In the genomic region with DNA sequence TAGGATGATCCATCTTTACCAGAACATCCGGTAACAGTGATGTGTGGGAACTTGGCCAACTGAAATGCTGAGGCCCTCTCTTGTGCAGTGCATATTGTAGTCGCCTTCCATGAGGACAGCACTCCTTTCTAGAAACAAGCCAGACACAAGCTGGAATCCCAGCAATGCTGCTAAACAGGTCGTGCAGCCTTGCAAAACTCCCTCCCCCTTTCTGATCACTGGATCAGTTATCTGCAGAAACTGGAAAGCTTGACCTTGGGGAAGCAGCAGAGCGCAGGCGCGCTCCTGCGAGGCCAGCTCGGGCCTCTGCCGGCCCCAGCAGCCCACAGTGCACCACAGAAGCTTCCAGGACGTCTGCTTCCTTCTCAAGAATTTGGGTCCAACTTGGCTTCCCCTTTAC, we compare ENCODE assay signal across 10 mouse cellular contexts. TPM values are rescaled to one million over a fixed set of nuclear protein-coding genes. Genes with fewer than 3 reads are reported as not detected.
DNase-seq lines count a peak whose midpoint lies in the region; ATAC-seq lines count a peak whose summit lies in the region.
"Had no signal": no experiment of that assay in that cellular context is flagged by ENCODE, and none has a peak within 500 bp of the region (broad histone marks: within the 10 kb centered on the region; RNA-seq: fewer than 3 reads in every experiment).

No protein-coding gene starts in this region.

- H3K4me2 ChIP-seq in heart, embryonic 14.5 days (ENCODE audit: low read length): no peak overlapping the region
- no peak overlapping the region for H3K4me2 ChIP-seq in stomach, embryonic 16.5 days (ENCODE audit: low read depth, low read length)
- H3K4me2 ChIP-seq: hindbrain, embryonic 15.5 days had no signal

- H3K27me3 ChIP-seq in heart, embryonic 14.5 days (ENCODE audit: control insufficient read depth, insufficient read depth, low read length): no peaks in the 10 kb centered on the region
- H3K27me3 ChIP-seq in stomach, embryonic 16.5 days (ENCODE audit: control insufficient read depth, insufficient read depth, low read length): no peaks in the 10 kb centered on the region
- H3K27me3 ChIP-seq: hindbrain, embryonic 15.5 days had no signal

- peaks cover 23 to 35% of the 10 kb centered on the region in 2 experiments for H3K4me1 ChIP-seq in heart, embryonic 14.5 days (ENCODE audit: control insufficient read depth in 2 of 2, insufficient read depth in 2 of 2, low read length in 2 of 2)
- H3K4me1 ChIP-seq in stomach, embryonic 16.5 days (ENCODE audit: control insufficient read depth, insufficient read depth, low read length): peaks cover 20% of the 10 kb centered on the region

- no peaks in the 10 kb centered on the region for H3K9me3 ChIP-seq in heart, embryonic 14.5 days (ENCODE audit: control insufficient read depth, low read length)
- no peaks in the 10 kb centered on the region for H3K9me3 ChIP-seq in stomach, embryonic 16.5 days (replicated peaks; ENCODE audit: control insufficient read depth, low read length)
- H3K9me3 ChIP-seq: hindbrain, embryonic 15.5 days had no signal

- no peak for DNase-seq in heart, adult 8-10 months (ENCODE audit: low spot score)
- DNase-seq in embryo, embryonic 9.5 days (ENCODE audit: extremely low spot score): peak; percentile 26
- DNase-seq in kidney, postnatal 10 days: peak; percentile 68
- DNase-seq in spleen, adult 18-20 months: no peak
- DNase-seq in layer of hippocampus, postnatal 36 days: no peak
- no peak for DNase-seq in left cerebral cortex, adult 8-10 months (ENCODE audit: low spot score in 2 of 2)

- peaks cover 89% of the 10 kb centered on the region for H3K36me3 ChIP-seq in heart, embryonic 14.5 days (ENCODE audit: control insufficient read depth, insufficient read depth, low read length)
- H3K36me3 ChIP-seq in stomach, embryonic 16.5 days (ENCODE audit: control insufficient read depth, insufficient read depth, low read length): peaks cover 38% of the 10 kb centered on the region; the same call in 1 of the 2 replicates

- peak overlapping the region; percentile 41; the same call in 1 of the 2 replicates for H3K9ac ChIP-seq in heart, embryonic 14.5 days (ENCODE audit: low read length)
- no peak overlapping the region for H3K9ac ChIP-seq in stomach, embryonic 16.5 days (ENCODE audit: low read length)
- H3K9ac ChIP-seq: hindbrain, embryonic 15.5 days had no signal

- peak; percentile 56 for ATAC-seq in heart, embryonic 14.5 days (ENCODE audit: insufficient number of reproducible peaks, insufficient read depth, low FRiP score, low read depth)
- ATAC-seq in stomach, embryonic 16.5 days (ENCODE audit: insufficient read depth, low FRiP score): peak; percentile 78

- H3K4me3 ChIP-seq in heart, embryonic 14.5 days (ENCODE audit: control insufficient read depth in 1 of 2, insufficient read depth in 1 of 2, low read depth in 1 of 2, low read length in 2 of 2): no peak overlapping the region
- H3K4me3 ChIP-seq in stomach, embryonic 16.5 days (replicated peaks; ENCODE audit: low read length): no peak overlapping the region
- H3K4me3 ChIP-seq: erythroblast, embryonic 14.5 days; hindbrain, embryonic 15.5 days had no signal

- peak overlapping the region; percentile 88 to 95 for H3K27ac ChIP-seq in heart, embryonic 14.5 days (replicated peaks in 1 of 2; ENCODE audit: control insufficient read depth in 1 of 2, insufficient read depth in 1 of 2, low read depth in 2 of 2, low read length in 2 of 2)
- H3K27ac ChIP-seq in stomach, embryonic 16.5 days (ENCODE audit: low read length): peak overlapping the region; percentile 14
- H3K27ac ChIP-seq: hindbrain, embryonic 15.5 days had no signal

- 24% methylated on average over 10 of the region's 10 CpGs for WGBS in heart, embryonic 14.5 days
- 51% methylated on average over 10 of the region's 10 CpGs for WGBS in stomach, embryonic 16.5 days

RNA-seq across cellular contexts. Expression of a gene that starts 6.8 kb away (rescaled TPM):
- 0.93 and 1.1 TPM in 2 replicates for polyA plus RNA-seq in heart, embryonic 14.5 days (2014; fragmentation: Nextera tagmentation; extraction: Ambion mirVana)
- total RNA-seq in heart, adult 8-10 months (2022): under 1 TPM; 0.32 to 0.72 (median 0.49) TPM
- 1.4 and 2.0 TPM in 2 replicates for polyA plus RNA-seq in stomach, embryonic 16.5 days (2015; fragmentation: Nextera tagmentation; extraction: Ambion mirVana)
- 1 to 10 TPM; 4.3 to 4.5 TPM for total RNA-seq in layer of hippocampus, postnatal 36 days (2021)
- total RNA-seq in left cerebral cortex, adult 8-10 months (2022): 1 to 10 TPM; 3.9 to 4.7 (median 4.4) TPM

RNA-seq across cellular contexts. Expression of a gene that starts 7.3 kb away (rescaled TPM):
- polyA plus RNA-seq in heart, embryonic 14.5 days (2014; fragmentation: Nextera tagmentation; extraction: Ambion mirVana): 53.5 and 55.0 TPM in 2 replicates
- 10 to 100 TPM; 13.0 to 14.8 (median 14.0) TPM for total RNA-seq in heart, adult 8-10 months (2022)
- polyA plus RNA-seq in stomach, embryonic 16.5 days (2015; fragmentation: Nextera tagmentation; extraction: Ambion mirVana): 72.9 and 74.9 TPM in 2 replicates
- 10 to 100 TPM; 28.8 to 29.4 TPM for total RNA-seq in layer of hippocampus, postnatal 36 days (2021)
- total RNA-seq in left cerebral cortex, adult 8-10 months (2022): 10 to 100 TPM; 16.7 to 29.3 (median 22.5) TPM

Comparison
In these comparisons a context has a peak if more than half of its experiments do, and no peak if none do; other contexts are left out.
1. DNase-seq: peak in embryo, embryonic 9.5 days (single experiment) and kidney, postnatal 10 days (single experiment); none in heart, adult 8-10 months (single experiment), spleen, adult 18-20 months (0 of 2), layer of hippocampus, postnatal 36 days (0 of 2) and left cerebral cortex, adult 8-10 months (0 of 2).